Mouse (Mus musculus) spleen, adult 2 months (tissue): ENCODE data around the gene Pip5kl1.

Experiments
- CTCF ChIP-seq: fragments of 200-500 bp; IDR thresholded peaks from 2 replicates; pipeline ENCODE4 v1.5.1; 2011; ENCODE audit warnings: mild to moderate bottlenecking, inconsistent platforms; ENCODE audit not compliant: insufficient read depth, insufficient read length, insufficient replicate concordance; ENCODE audit errors: extremely low read depth
- POLR2A ChIP-seq: fragments of 200-500 bp; IDR thresholded peaks from 2 replicates; pipeline ENCODE4 v1.6.1; 2011; ENCODE audit warnings: low read depth, low read length, inconsistent platforms

DNA sequence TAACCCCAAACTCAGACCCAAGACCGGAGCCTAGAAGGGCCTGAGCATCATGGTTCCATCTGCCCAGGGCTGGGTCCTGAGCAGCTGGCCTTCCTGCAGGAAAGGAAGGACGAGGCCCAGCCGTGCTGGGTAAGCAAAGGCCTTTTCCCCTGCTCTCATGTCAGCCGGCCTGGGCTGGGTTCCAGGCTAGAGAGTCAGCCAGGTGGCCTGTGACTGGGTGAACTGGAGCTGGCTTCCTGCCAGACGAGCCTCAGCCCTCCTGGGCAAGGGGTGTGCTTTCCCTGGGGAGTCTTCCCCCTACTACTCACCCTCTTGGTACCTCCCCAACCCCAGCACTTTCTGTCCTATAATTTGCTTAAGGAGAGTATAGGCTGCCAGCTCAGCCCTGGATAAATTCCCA, 6.4 kb upstream of the Pip5kl1 start:
- no peak for TF ChIP-seq CTCF
- TF ChIP-seq POLR2A = no peak
